In genomic region chr13:54635011-54635410, GRCm38 (mm10) we compare ENCODE assay signal across 23 mouse cellular contexts.
"Had no signal": no experiment of that assay in that cellular context is flagged by ENCODE, and none has a peak within 500 bp of the region (broad histone marks: within the 10 kb centered on the region; RNA-seq: fewer than 3 reads in every experiment).

No protein-coding gene starts in this region.

- H3K27ac ChIP-seq: gastrocnemius, adult 2 months; heart, adult 2 months; heart, embryonic 13.5 days; heart, embryonic 15.5 days; hindbrain, embryonic 13.5 days; hindbrain, embryonic 15.5 days; hindbrain, postnatal 0 days; limb, embryonic 13.5 days; limb, embryonic 15.5 days; liver, embryonic 12.5 days; liver, embryonic 14.5 days had no signal

- DNase-seq: gastrocnemius, adult 2 months; gastrocnemius, postnatal 10 days; gastrocnemius, postnatal 25 days; heart, adult 11 months; heart, adult 2 months; heart, postnatal 14 days; heart, postnatal 36 days; kidney, adult 11 months; kidney, adult 8-10 months; kidney, postnatal 10 days; kidney, postnatal 25 days; layer of hippocampus, adult 9-11 months; layer of hippocampus, postnatal 36 days; left cerebral cortex, postnatal 4 days had no signal

- H3K9ac ChIP-seq: heart, embryonic 13.5 days; heart, embryonic 15.5 days; hindbrain, embryonic 13.5 days; hindbrain, embryonic 15.5 days; limb, embryonic 13.5 days; limb, embryonic 15.5 days; liver, embryonic 12.5 days; liver, embryonic 14.5 days had no signal

- H3K27me3 ChIP-seq: heart, embryonic 13.5 days; heart, embryonic 15.5 days; hindbrain, embryonic 13.5 days; hindbrain, embryonic 15.5 days; limb, embryonic 13.5 days; limb, embryonic 15.5 days; liver, embryonic 12.5 days had no signal

- H3K4me3 ChIP-seq: gastrocnemius, adult 2 months; heart, adult 2 months; heart, embryonic 13.5 days; heart, embryonic 15.5 days; hindbrain, embryonic 13.5 days; hindbrain, embryonic 15.5 days; limb, embryonic 13.5 days; limb, embryonic 15.5 days; liver, embryonic 12.5 days had no signal

- H3K4me1 ChIP-seq: hindbrain, embryonic 13.5 days; hindbrain, embryonic 15.5 days; limb, embryonic 13.5 days; limb, embryonic 15.5 days; liver, embryonic 12.5 days had no signal
